Mouse (Mus musculus) kidney, embryonic 15.5 days (tissue): ENCODE results near the gene Atrx. TPM values are rescaled to one million over a fixed set of nuclear protein-coding genes. Genes with fewer than 3 reads are reported as not detected.
"Not testable (repeated sequence)": the region's sequence is repeated elsewhere in the genome, so short reads cannot be mapped to it uniquely, and the experiment has no call there.

Source experiments
- ATAC-seq: fragments of 200-750 bp; cut with Nextera tagmentation; replicated peaks from 2 replicates; pipeline ENCODE4 v1.8.0; 2017; ENCODE audit warnings: moderate TSS enrichment; ENCODE audit not compliant: low FRiP score
- H3K27ac ChIP-seq: fragments of 300-500 bp; sonication (generic); 2 replicates; pipeline ENCODE4 v1.5.1; 2015; ENCODE audit warnings: mild to moderate bottlenecking, inconsistent platforms
- H3K27me3 ChIP-seq: fragments of 300-500 bp; sonication (generic); 2 replicates; pipeline ENCODE4 v1.6.1; 2015; ENCODE audit warnings: inconsistent platforms
- H3K36me3 ChIP-seq: fragments of 300-500 bp; sonication (generic); 2 replicates; pipeline ENCODE4 v1.6.1; 2015; ENCODE audit warnings: inconsistent platforms
- H3K4me1 ChIP-seq: fragments of 300-500 bp; sonication (generic); 2 replicates; pipeline ENCODE4 v1.6.1; 2015; ENCODE audit warnings: inconsistent platforms
- H3K4me2 ChIP-seq: fragments of 300-500 bp; sonication (generic); 2 replicates; pipeline ENCODE4 v1.6.1; 2015; ENCODE audit warnings: moderate library complexity, mild to moderate bottlenecking, inconsistent platforms
- H3K4me3 ChIP-seq: fragments of 300-500 bp; sonication (generic); replicated peaks from 2 replicates; pipeline ENCODE4 v1.5.1; 2015; ENCODE audit warnings: mild to moderate bottlenecking, inconsistent platforms
- H3K9ac ChIP-seq: fragments of 300-500 bp; sonication (generic); 2 replicates; pipeline ENCODE4 v1.6.1; 2015; ENCODE audit warnings: mild to moderate bottlenecking, inconsistent platforms
- H3K9me3 ChIP-seq: fragments of 300-500 bp; sonication (generic); replicated peaks from 2 replicates; pipeline ENCODE4 v1.6.1; 2016; ENCODE audit warnings: inconsistent platforms
- WGBS: fragments of 180-500 bp; shearing (Covaris S2); methylation state at CpG from one replicate; pipeline ENCODE4 v1.1.7; 2015; ENCODE audit warnings: mixed read lengths; 5-methylcytosine and 5-hydroxymethylcytosine counted together
- polyA plus RNA-seq: library from polyadenylated mRNA; unstranded; fragments of >200 nt; fragmentation: Nextera tagmentation; extraction: Ambion mirVana; gene quantifications from 2 replicates; pipeline ENCODE4 v1.2.1, GENCODE M21; 2015

Atrx gene
- polyA plus RNA-seq, 1 experiment from 2014 or later: 209 TPM

DNA sequence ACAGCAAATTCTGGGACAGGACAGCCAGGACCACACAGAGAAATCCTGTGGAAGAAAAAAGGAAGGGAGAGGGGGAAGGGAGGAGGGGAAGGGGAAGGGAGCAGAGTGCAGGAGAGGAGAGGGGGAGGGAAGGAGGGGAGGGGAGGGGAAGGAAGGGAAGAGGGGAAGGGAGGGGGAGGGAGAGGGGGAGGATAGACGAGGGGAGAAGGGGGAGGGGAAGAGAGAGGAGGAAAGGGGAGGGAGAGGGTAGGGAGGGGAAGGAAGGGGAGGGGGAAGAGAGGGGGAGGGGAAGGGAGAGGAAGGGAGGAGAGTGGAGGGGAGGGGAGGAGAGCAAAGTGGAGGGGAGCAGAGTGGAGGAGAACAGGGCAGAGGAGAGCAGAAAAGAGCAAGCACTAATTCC lies 5.3 kb downstream of the Atrx start:
- no peak overlapping the region for H3K27ac ChIP-seq
- peaks cover 13% of the 10 kb centered on the region; the same call in 1 of the 2 replicates for H3K4me1 ChIP-seq
- H3K27me3 ChIP-seq: no peaks in the 10 kb centered on the region
- H3K4me2 ChIP-seq: no peak overlapping the region
- no peak for ATAC-seq
- H3K9me3 ChIP-seq: no peaks in the 10 kb centered on the region
- no peaks in the 10 kb centered on the region for H3K36me3 ChIP-seq
- no peak overlapping the region for H3K9ac ChIP-seq
- 40% methylated on average over 1 of the region's 1 CpGs for WGBS
- H3K4me3 ChIP-seq: no peak overlapping the region

DNA sequence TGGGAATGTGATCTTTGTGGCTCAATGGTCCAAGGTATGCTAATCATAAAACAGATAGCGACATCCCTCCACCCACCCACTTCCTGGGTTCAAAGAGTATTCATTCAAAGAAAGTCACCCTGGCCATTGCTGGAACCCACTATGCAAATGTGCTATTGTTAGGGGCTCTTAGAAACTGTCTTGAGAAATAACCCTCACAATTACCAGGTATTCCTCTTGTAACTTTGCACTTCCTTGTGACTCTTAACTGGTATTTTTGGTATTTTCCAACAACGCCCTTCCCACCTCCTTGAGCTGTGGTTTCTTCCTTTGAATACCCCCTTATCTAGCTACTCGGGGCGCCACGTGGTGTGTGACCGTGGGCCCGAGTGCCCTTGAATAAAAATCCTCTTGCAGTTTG lies 6.2 kb downstream of the Atrx start:
- 91% methylated on average over 7 of the region's 7 CpGs for WGBS
- not testable (repeated sequence) for H3K27ac ChIP-seq, ATAC-seq, H3K9ac ChIP-seq, H3K9me3 ChIP-seq, H3K27me3 ChIP-seq, H3K4me3 ChIP-seq, H3K4me2 ChIP-seq, H3K36me3 ChIP-seq
- H3K4me1 ChIP-seq: peaks cover 13% of the 10 kb centered on the region; the same call in 1 of the 2 replicates

DNA sequence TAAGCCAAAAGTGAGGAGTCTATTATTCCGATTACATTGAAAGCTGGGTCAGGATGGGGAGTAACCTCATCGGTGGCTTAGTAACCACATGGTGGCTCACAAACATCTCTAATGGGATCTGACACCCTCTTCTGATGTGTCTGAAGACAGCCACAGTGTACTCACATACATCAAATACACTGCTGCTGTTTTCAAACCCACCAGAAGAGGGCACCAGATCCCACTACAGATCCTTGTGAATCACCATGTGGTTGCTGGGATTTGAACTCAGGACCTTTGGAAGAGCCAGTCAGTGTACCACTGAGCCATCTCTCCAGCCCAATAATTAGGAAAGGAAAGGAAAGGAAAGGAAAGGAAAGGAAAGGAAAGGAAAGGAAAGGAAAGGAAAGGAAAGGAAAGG lies 7.8 kb downstream of the Atrx start:
- ATAC-seq: no peak

DNA sequence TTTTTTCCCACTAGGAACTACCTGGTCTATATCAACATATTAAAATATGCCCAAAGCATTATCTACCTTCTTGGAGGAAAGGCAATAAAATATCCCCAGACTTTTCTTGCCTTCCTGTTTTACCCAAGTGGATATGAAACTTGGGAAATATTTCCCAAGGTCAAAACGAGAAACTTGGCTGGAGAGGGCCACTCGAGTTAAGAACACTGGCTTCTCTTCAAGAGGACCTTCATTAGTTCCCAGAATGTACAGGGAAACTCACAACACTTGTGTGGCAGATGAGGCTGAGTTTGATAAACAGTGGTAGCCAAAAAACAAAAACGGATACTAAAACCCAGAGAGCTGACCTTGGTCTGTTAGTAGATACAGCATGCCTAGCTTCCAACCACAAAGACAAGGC lies 17.5 kb downstream of the Atrx start:
- peaks cover 4% of the 10 kb centered on the region; the same call in 1 of the 2 replicates for H3K27me3 ChIP-seq
- no peak overlapping the region for H3K4me2 ChIP-seq
- H3K9ac ChIP-seq: no peak overlapping the region
- no peak overlapping the region for H3K27ac ChIP-seq
- 74% methylated on average over 3 of the region's 3 CpGs for WGBS
- no peaks in the 10 kb centered on the region for H3K9me3 ChIP-seq
- H3K4me3 ChIP-seq: no peak overlapping the region
- no peaks in the 10 kb centered on the region for H3K4me1 ChIP-seq
- no peaks in the 10 kb centered on the region for H3K36me3 ChIP-seq
- ATAC-seq: no peak

More for the DNA sequence above, 7.8 kb downstream of the Atrx start:
- no peaks in the 10 kb centered on the region for H3K36me3 ChIP-seq
- H3K4me3 ChIP-seq: no peak overlapping the region
- H3K9me3 ChIP-seq: no peaks in the 10 kb centered on the region
- 85% methylated on average over 2 of the region's 2 CpGs for WGBS
- no peaks in the 10 kb centered on the region for H3K27me3 ChIP-seq
- no peak overlapping the region for H3K4me2 ChIP-seq
- no peak overlapping the region for H3K27ac ChIP-seq
- no peak overlapping the region for H3K9ac ChIP-seq
- H3K4me1 ChIP-seq: peaks cover 6% of the 10 kb centered on the region; the same call in 1 of the 2 replicates

GRCm38 (mm10) chrX:105901611-105902010 lies 27.6 kb downstream of the Atrx start:
- WGBS: 83% methylated on average over 1 of the region's 1 CpGs
- Histone ChIP-seq H3K27ac (no peak overlapping the region), H3K4me2 (no peak overlapping the region), H3K27me3 (no peaks in the 10 kb centered on the region), H3K36me3 (0 out of 2 replicates have a peak, but pooled peaks cover 3% of the 10 kb centered on the region), H3K9me3 (no peaks in the 10 kb centered on the region), H3K9ac (no peak overlapping the region), H3K4me3 (no peak overlapping the region), H3K4me1 (no peaks in the 10 kb centered on the region)
- no peak for ATAC-seq

GRCm38 (mm10) chrX:105886921-105887320 lies 42.3 kb downstream of the Atrx start:
- WGBS: 81% methylated on average over 2 of the region's 2 CpGs
- Histone ChIP-seq H3K36me3 (peaks cover 3% of the 10 kb centered on the region; the same call in 1 of the 2 replicates), H3K27ac (no peak overlapping the region), H3K4me1 (no peaks in the 10 kb centered on the region), H3K27me3 (no peaks in the 10 kb centered on the region), H3K4me3 (no peak overlapping the region), H3K4me2 (no peak overlapping the region), H3K9ac (no peak overlapping the region), H3K9me3 (no peaks in the 10 kb centered on the region)
- no peak for ATAC-seq

DNA sequence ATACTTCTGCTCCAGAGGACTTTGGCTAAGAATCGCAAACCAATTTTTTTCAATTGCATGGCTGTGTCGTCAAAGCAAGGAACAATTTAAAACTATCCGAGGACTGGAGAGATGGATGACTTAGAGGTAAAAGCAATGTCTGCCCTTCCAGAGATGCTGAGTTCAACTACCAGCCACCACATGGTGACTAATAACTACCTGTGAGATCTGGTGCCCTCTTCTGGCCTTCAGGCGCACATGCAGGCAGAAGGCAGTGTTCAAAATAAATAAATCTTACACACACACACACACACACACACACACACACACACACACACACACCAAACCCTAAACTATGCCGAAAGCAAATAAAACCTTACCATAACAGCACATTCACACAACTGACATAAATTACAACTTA lies 64.8 kb downstream of the Atrx start:
- no peaks in the 10 kb centered on the region; the same call in 1 of the 2 replicates for H3K27me3 ChIP-seq
- WGBS: 83% methylated on average over 5 of the region's 5 CpGs
- H3K27ac ChIP-seq: no peak overlapping the region
- H3K4me3 ChIP-seq: no peak overlapping the region
- H3K4me1 ChIP-seq: no peaks in the 10 kb centered on the region
- H3K36me3 ChIP-seq: peaks cover 7% of the 10 kb centered on the region
- no peak overlapping the region for H3K4me2 ChIP-seq
- ATAC-seq: no peak
- H3K9me3 ChIP-seq: no peaks in the 10 kb centered on the region
- no peak overlapping the region for H3K9ac ChIP-seq

DNA sequence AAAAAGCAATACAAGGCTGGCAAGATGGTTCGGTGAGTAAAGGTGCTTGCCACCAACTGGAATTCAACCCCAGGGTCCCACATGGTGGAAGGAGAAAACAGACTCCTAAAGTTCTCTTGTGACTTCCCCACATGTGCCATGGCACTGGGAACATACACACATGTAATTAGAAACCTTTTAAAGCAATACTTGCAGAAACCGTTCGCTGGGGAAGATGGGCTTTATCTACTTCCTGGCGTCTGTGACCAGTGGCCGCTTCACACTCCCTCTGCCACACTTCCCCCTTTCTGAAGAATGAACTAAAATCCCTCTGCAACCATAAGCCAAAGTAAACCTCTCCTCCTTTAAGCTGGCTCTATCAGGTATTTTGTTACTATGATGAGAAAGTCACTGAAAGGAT lies 104.7 kb downstream of the Atrx start:
- peaks cover 16% of the 10 kb centered on the region for H3K27me3 ChIP-seq
- no peaks in the 10 kb centered on the region for H3K9me3 ChIP-seq
- no peak overlapping the region for H3K27ac ChIP-seq
- 82% methylated on average over 5 of the region's 5 CpGs for WGBS
- H3K4me2 ChIP-seq: no peak overlapping the region
- no peak overlapping the region for H3K9ac ChIP-seq
- no peaks in the 10 kb centered on the region for H3K4me1 ChIP-seq
- peaks cover 38% of the 10 kb centered on the region for H3K36me3 ChIP-seq
- H3K4me3 ChIP-seq: no peak overlapping the region
- ATAC-seq: no peak

DNA sequence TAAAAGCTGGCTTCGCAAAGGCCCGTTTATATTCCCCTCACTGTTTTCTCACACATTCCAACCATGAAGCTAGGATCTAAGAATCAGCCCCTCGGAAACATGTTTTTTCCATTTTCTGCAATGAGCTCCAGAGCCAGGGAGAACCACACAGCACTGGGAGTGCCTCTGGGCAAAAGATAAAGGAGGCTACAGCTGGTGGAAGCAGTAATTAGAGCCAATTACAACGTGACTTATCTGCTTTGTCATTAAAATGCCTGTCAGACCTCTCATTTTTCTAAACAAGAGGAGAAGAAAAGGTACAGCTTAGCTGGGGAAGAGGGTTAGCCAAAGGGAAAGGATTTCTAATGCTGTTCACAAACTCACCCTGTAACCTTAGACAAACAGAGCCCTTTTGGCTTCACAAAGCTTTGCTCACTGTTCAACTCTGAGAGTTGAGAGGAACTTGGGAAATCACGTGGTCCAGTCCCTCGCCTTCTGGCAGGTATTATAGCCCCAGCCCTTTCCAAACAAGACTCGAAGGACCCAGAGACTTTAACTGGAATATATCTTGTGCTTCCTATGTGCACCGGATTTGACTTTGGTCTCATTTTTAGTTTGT lies 134.3 kb downstream of the Atrx start:
- Histone ChIP-seq H3K4me3 (no peak overlapping the region), H3K27ac (no peak overlapping the region), H3K27me3 (peaks cover 4% of the 10 kb centered on the region; the same call in 1 of the 2 replicates)

DNA sequence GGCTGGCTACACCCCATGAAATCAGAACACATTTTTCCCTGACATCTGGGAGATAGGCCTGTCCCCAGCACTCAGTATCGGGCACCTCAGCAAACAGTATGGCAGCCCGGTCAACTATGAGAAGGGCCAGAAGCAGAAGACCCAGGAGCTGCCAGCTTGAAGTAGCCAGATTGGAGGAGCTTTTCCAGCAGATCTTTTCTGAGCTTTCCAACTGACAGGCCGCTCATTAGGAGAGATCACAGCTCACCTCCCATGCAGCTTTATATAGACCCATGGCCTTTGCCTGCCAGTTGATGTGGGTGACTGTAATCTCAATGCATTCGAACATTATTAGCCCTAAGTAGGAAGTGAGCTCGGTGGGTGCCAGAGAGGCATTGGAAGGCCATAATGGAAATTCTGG lies 155.9 kb downstream of the Atrx start:
- Histone ChIP-seq H3K9ac (no peak overlapping the region), H3K9me3 (no peaks in the 10 kb centered on the region), H3K27me3 (peaks cover 37% of the 10 kb centered on the region), H3K4me3 (no peak overlapping the region), H3K36me3 (no peaks in the 10 kb centered on the region), H3K27ac (no peak overlapping the region), H3K4me2 (no peak overlapping the region), H3K4me1 (no peaks in the 10 kb centered on the region)
- 85% methylated on average over 5 of the region's 5 CpGs for WGBS
- ATAC-seq: no peak

More for the DNA sequence above, 134.3 kb downstream of the Atrx start:
- no peak for ATAC-seq
- WGBS: 55% methylated on average over 8 of the region's 8 CpGs
- Histone ChIP-seq H3K9ac (no peak overlapping the region), H3K4me1 (no peaks in the 10 kb centered on the region), H3K9me3 (no peaks in the 10 kb centered on the region), H3K36me3 (peaks cover 4% of the 10 kb centered on the region; the same call in 1 of the 2 replicates), H3K4me2 (no peak overlapping the region)

DNA sequence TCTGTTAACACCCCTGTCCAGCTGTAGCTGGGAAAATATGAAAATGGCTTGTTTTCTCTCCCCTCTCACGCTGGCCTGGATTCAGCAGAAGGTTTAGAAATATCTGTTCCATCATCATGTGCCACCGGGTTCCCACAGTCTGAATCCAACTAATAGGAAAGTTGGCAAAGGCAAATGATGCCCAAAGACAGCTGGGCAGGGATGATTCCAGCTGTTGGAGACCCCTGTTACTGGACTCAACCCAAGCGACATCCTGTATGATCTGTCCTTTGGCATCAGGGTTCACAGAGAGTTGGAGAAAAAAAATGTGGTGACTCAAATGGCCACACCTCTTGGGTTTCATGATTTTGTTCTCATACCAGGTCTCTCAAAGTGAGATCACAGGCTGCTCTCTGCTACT lies 161.3 kb downstream of the Atrx start:
- ATAC-seq: no peak
- peaks cover 68% of the 10 kb centered on the region for H3K27me3 ChIP-seq
- WGBS: 73% methylated on average over 3 of the region's 3 CpGs

GRCm38 (mm10) chrX:105767177-105767764 lies 161.9 kb downstream of the Atrx start:
- Histone ChIP-seq H3K4me2 (no peak overlapping the region), H3K9ac (no peak overlapping the region), H3K9me3 (no peaks in the 10 kb centered on the region), H3K4me3 (no peak overlapping the region), H3K27me3 (peaks cover 69% of the 10 kb centered on the region), H3K27ac (no peak overlapping the region), H3K36me3 (no peaks in the 10 kb centered on the region), H3K4me1 (peaks cover 18% of the 10 kb centered on the region; the same call in 1 of the 2 replicates)
- WGBS: 27% methylated on average over 9 of the region's 9 CpGs
- peak; percentile 30 for ATAC-seq

More for the DNA sequence above, 161.3 kb downstream of the Atrx start:
- Histone ChIP-seq H3K4me1 (peaks cover 16% of the 10 kb centered on the region; the same call in 1 of the 2 replicates), H3K4me3 (no peak overlapping the region), H3K36me3 (no peaks in the 10 kb centered on the region), H3K4me2 (no peak overlapping the region), H3K9me3 (no peaks in the 10 kb centered on the region), H3K9ac (no peak overlapping the region), H3K27ac (no peak overlapping the region)
